Mouse (Mus musculus) lung, embryonic 14.5 days (tissue): ENCODE results near the gene Acp7. TPM values are rescaled to one million over a fixed set of nuclear protein-coding genes. Genes with fewer than 3 reads are reported as not detected.

Experiments
- ATAC-seq: fragments of 200-750 bp; cut with Nextera tagmentation; 2 replicates; pipeline ENCODE4 v1.8.0; 2017; ENCODE audit warnings: mild to moderate bottlenecking, moderate TSS enrichment, moderate library complexity; ENCODE audit not compliant: insufficient read depth
- DNase-seq: peaks from one replicate; pipeline ENCODE4 v3.0.0-alpha.2; 2015
- H3K27ac ChIP-seq: fragments of 300-500 bp; sonication (generic); 2 replicates; pipeline ENCODE4 v1.5.1; 2014; ENCODE audit warnings: low read depth, mild to moderate bottlenecking, moderate library complexity
- H3K27me3 ChIP-seq: fragments of 300-500 bp; sonication (generic); 2 replicates; pipeline ENCODE4 v1.6.1; 2014; ENCODE audit warnings: low read length, control low read depth; ENCODE audit not compliant: insufficient read depth
- H3K36me3 ChIP-seq: fragments of 300-500 bp; sonication (generic); 2 replicates; pipeline ENCODE4 v1.6.1; 2014; ENCODE audit warnings: control low read depth; ENCODE audit not compliant: insufficient read depth
- H3K4me1 ChIP-seq: fragments of 300-500 bp; sonication (generic); 2 replicates; pipeline ENCODE4 v1.6.1; 2014; ENCODE audit warnings: antibody characterized with exemption, control low read depth; ENCODE audit not compliant: insufficient read depth
- H3K4me2 ChIP-seq: fragments of 300-500 bp; sonication (generic); 2 replicates; pipeline ENCODE4 v1.6.1; 2014; ENCODE audit warnings: mild to moderate bottlenecking
- H3K4me3 ChIP-seq: fragments of 300-500 bp; sonication (generic); 2 replicates; pipeline ENCODE4 v1.5.1; 2014; ENCODE audit warnings: low read depth, low read length
- H3K9ac ChIP-seq: fragments of 300-500 bp; sonication (generic); 2 replicates; pipeline ENCODE4 v1.6.1; 2014
- H3K9me3 ChIP-seq: fragments of 300-500 bp; sonication (generic); 2 replicates; pipeline ENCODE4 v1.6.1; 2016; ENCODE audit warnings: low read depth, low read length, control low read depth
- CTCF ChIP-seq: IDR thresholded peaks from 2 replicates; pipeline ENCODE4 v1.5.1; 2016; ENCODE audit warnings: antibody characterized with exemption, low read depth
- WGBS: fragments of 180-500 bp; shearing (Covaris S2); extraction: QIAGEN DNeasy Blood & Tissue Kit; methylation state at CpG from one replicate; pipeline ENCODE4 v1.1.7; 2014; 5-methylcytosine and 5-hydroxymethylcytosine counted together
- polyA plus RNA-seq: library from polyadenylated mRNA; unstranded; fragments of >200 nt; fragmentation: Nextera tagmentation; extraction: Ambion mirVana; gene quantifications from 2 replicates; pipeline ENCODE4 v1.2.1, GENCODE M21; 2014

Acp7 gene
- polyA plus RNA-seq, 1 experiment from 2014 or later: not detected

DNA sequence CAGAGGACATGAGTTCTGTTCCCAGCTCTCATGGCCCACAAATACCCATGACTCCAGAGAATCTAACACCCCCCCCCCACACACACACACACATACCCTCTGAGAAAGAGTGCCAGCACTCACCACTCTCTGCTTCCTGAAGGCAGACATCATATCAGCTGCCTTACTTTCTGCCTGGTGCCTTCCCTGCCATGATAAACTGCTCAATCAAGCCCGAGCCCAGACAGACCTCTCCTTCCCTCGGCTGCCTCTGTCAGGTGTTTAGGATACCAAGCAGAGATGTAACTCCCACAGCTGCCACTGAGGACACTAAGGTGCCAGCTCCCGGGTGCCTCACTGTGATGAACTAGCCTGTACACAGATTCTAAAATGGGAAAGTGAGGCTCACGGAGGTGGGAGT is 46.7 kb downstream of the Acp7 start:
- H3K4me3 ChIP-seq: no peak overlapping the region
- peak overlapping the region; percentile 54; the same call in 1 of the 2 replicates for H3K27ac ChIP-seq
- no peak overlapping the region for H3K4me2 ChIP-seq
- H3K4me1 ChIP-seq: peaks cover 40% of the 10 kb centered on the region
- no peaks in the 10 kb centered on the region for H3K27me3 ChIP-seq
- H3K9ac ChIP-seq: no peak overlapping the region
- peaks cover 4% of the 10 kb centered on the region; the same call in 1 of the 2 replicates for H3K36me3 ChIP-seq
- no peaks in the 10 kb centered on the region for H3K9me3 ChIP-seq
- DNase-seq (no peak), ATAC-seq (no peak)
- 53% methylated on average over 4 of the region's 4 CpGs for WGBS
- TF ChIP-seq CTCF: no peak

DNA sequence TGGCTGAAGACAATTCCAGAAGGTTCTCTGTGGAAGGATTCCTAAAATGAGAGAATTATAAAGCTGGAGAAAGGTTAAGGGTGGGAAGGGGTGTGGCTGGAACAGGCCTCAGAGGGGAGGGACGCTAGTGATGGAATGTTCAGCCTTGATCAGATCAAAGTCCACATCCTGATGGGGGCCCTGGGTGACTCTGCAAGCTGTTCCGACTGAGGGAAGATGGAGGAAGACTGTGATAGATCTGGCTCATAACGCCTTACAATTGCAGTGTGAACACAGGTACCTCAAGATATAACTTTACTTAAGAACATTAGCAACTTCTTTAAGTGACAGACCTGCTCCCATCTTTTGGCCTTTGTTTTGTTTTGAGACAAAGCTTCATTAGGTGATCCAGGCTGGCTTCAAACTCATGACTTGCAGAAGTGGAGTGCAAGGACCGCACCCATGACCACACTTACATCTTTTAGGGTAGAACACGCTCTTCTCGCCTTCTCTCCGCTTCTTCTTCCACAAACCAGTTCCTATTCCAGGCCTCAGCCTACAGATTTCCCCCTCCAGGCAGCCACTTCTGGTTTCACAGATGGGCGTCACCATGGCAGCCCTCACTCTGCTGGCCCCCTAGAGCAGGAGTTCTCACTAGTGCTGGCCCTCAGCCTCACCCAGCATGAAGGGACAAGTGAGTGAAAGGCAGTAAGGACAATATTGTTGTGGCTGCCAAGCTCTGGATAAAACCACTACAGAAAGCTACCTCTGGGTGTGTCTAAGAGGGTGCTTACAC is 47.4 kb downstream of the Acp7 start:
- Histone ChIP-seq H3K36me3 (peaks cover 9% of the 10 kb centered on the region; the same call in 1 of the 2 replicates), H3K4me2 (no peak overlapping the region), H3K9me3 (no peaks in the 10 kb centered on the region), H3K4me3 (no peak overlapping the region), H3K4me1 (peaks cover 43% of the 10 kb centered on the region), H3K9ac (no peak overlapping the region), H3K27ac (peak overlapping the region; percentile 54; the same call in 1 of the 2 replicates), H3K27me3 (no peaks in the 10 kb centered on the region)
- 63% methylated on average over 8 of the region's 8 CpGs for WGBS
- ATAC-seq (no peak), DNase-seq (no peak)
- TF ChIP-seq CTCF: no peak

DNA sequence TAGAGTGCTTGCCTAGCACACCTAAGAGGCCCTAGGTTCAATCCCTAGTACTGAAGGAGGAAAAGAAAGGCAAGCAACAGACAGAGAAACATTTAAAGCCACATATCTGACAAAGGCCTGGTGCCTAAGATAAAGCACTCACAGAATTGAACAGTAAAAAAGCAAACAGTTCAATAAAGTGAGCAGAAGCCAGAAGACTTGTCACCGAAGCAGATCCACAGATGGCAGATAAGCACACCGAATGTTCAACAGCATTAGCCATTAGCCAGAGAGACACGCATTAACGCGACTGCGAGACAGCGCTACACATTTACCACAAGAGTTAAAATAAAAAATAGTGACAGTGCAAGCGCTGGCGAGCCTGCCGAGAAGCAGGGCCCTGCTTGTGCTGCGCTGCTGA is 48.3 kb downstream of the Acp7 start:
- 73% methylated on average over 11 of the region's 11 CpGs for WGBS
- H3K4me1 ChIP-seq: peaks cover 37% of the 10 kb centered on the region
- H3K9me3 ChIP-seq: no peaks in the 10 kb centered on the region
- DNase-seq (no peak), ATAC-seq (no peak)
- H3K27ac ChIP-seq: 0 out of 2 replicates have a peak overlapping the region, but pooled peaks have one; percentile 16
- H3K36me3 ChIP-seq: peaks cover 9% of the 10 kb centered on the region; the same call in 1 of the 2 replicates
- H3K27me3 ChIP-seq: no peaks in the 10 kb centered on the region
- no peak for TF ChIP-seq CTCF
- H3K4me2 ChIP-seq: no peak overlapping the region
- no peak overlapping the region for H3K9ac ChIP-seq
- no peak overlapping the region for H3K4me3 ChIP-seq

DNA sequence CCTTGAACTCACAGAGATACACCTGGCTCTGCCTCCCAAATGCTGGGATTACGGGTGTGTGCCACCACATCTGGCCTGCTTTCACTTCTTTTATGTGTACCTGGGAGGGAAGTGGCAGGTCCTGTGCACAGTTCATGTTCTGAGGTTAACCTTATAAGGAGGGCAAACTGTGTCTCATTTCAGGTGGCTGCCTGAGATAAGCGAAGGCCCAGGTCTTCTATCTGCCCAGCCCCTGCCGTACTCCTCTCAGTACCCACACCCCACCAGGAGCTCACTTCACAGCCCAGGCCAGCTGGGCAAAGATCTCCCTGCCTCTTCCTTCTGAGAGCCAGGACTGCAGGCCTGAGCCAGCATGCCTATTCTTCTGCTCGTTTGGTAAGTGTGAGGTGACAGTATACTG is 49.4 kb downstream of the Acp7 start:
- 69% methylated on average over 4 of the region's 4 CpGs for WGBS
- no peak overlapping the region for H3K4me2 ChIP-seq
- H3K4me3 ChIP-seq: no peak overlapping the region
- TF ChIP-seq CTCF: no peak
- H3K36me3 ChIP-seq: peaks cover 9% of the 10 kb centered on the region; the same call in 1 of the 2 replicates
- H3K27ac ChIP-seq: peak overlapping the region; percentile 36; the same call in 1 of the 2 replicates
- peak; percentile 25; the same call in 1 of the 2 replicates for ATAC-seq
- H3K4me1 ChIP-seq: peaks cover 29% of the 10 kb centered on the region
- no peaks in the 10 kb centered on the region for H3K9me3 ChIP-seq
- no peak for DNase-seq
- H3K27me3 ChIP-seq: no peaks in the 10 kb centered on the region
- no peak overlapping the region for H3K9ac ChIP-seq

DNA sequence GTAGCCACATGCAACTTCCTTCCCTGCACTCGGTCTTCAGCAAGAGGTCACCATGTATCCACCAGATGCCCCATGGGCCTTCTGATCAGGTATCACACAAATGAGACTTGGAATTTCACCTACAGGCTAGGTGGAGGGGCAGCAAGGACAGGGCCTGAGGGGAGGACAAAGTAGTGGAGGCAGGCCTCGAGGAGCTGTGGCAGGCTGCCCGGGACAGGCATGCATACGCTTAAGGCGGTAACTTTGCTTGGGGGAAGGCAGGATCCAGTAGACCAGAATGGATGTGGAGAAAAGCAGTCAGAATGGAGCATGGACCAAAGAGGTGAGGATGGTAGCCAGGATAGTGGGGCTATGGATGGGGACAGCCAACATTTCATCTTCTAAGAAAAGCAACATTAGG is 51.3 kb downstream of the Acp7 start:
- no peak for ATAC-seq
- H3K4me2 ChIP-seq: no peak overlapping the region
- WGBS: 66% methylated on average over 5 of the region's 5 CpGs
- peaks cover 9% of the 10 kb centered on the region; the same call in 1 of the 2 replicates for H3K36me3 ChIP-seq
- no peak for TF ChIP-seq CTCF
- H3K4me3 ChIP-seq: no peak overlapping the region
- no peak for DNase-seq
- no peaks in the 10 kb centered on the region for H3K9me3 ChIP-seq
- no peak overlapping the region for H3K9ac ChIP-seq
- H3K4me1 ChIP-seq: peaks cover 36% of the 10 kb centered on the region
- 0 out of 2 replicates have a peak overlapping the region, but pooled peaks have one; percentile 27 for H3K27ac ChIP-seq
- H3K27me3 ChIP-seq: no peaks in the 10 kb centered on the region

DNA sequence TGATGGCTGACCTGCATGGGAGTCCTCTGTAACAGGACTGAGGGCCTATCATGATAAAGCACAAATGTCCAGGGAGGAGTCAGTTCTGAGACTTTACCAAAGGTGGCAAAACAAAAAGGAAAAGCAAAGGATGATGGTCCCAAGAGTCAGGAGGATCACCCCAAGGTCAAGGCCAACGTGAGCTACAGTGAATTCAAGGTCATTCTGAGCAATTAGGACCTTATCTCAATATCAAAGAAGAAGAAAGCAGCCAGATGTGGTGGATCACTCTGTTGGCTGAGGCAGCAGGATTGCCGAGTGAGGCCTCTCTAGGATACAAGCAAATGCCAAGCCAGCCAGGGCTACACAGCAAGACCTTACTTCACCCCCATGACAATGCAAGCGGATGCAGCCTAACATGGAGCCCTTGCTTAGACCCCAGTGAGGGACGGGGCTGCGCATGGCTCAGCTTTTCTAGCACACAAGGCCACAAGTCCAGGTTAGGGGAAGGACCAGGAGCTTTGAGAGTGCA is 52.5 kb downstream of the Acp7 start:
- TF ChIP-seq CTCF: no peak
- H3K27ac ChIP-seq: peak overlapping the region; percentile 93
- H3K27me3 ChIP-seq: no peaks in the 10 kb centered on the region
- 0 out of 2 replicates have a peak overlapping the region, but pooled peaks have one; percentile 36 for H3K4me2 ChIP-seq
- DNase-seq: no peak
- H3K9me3 ChIP-seq: no peaks in the 10 kb centered on the region
- H3K4me3 ChIP-seq: no peak overlapping the region
- H3K4me1 ChIP-seq: peaks cover 28% of the 10 kb centered on the region
- ATAC-seq: no peak
- no peak overlapping the region for H3K9ac ChIP-seq
- H3K36me3 ChIP-seq: peaks cover 4% of the 10 kb centered on the region; the same call in 1 of the 2 replicates
- WGBS: 62% methylated on average over 5 of the region's 5 CpGs

DNA sequence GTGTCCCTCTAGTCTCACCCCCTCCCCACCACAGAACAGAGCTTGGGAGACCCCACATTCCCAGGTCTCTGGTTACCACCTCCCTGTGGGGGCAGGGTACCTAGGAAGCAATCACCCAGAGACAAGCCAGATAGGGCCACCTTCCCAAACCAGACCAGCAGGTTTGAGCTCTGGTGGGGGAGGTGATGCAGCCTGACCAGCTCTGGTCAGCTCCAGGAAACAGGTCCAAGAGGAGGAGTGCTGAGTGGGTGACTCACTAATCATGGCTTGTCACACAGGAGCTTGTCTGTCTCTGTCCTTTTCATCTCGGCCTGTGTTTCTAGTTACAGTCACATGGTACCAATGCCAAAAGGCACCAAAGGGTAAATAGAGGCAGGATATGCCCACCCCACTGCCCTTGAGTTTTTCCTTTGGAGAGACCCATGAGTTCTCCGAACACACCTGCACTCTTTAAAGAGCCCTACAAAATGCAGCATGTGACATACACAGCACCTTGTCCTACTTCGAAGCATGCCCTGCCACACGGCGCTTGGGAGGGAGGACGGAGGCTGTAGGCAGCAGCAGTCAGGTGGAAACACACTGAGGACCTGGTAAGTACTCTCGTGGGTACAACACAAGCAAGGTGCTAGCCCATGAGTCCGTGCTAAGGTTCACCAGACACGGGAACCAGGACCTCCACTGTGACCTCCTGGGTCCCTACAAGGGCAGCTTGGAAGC is 53.1 kb downstream of the Acp7 start:
- H3K9ac ChIP-seq: 0 out of 2 replicates have a peak overlapping the region, but pooled peaks have one; percentile 33
- peak overlapping the region; percentile 36; the same call in 1 of the 2 replicates for H3K4me2 ChIP-seq
- peaks cover 30% of the 10 kb centered on the region for H3K4me1 ChIP-seq
- 0 out of 2 replicates have a peak, but pooled peaks cover 4% of the 10 kb centered on the region for H3K36me3 ChIP-seq
- H3K27ac ChIP-seq: peak overlapping the region; percentile 93
- H3K9me3 ChIP-seq: no peaks in the 10 kb centered on the region
- no peak overlapping the region for H3K4me3 ChIP-seq
- 58% methylated on average over 9 of the region's 9 CpGs for WGBS
- peak; percentile 73 for ATAC-seq
- no peak for TF ChIP-seq CTCF
- no peaks in the 10 kb centered on the region for H3K27me3 ChIP-seq
- DNase-seq: peak; percentile 72
